Mouse (Mus musculus) midbrain, embryonic 15.5 days (tissue): ENCODE measurements around the gene Rab22a. TPM values are rescaled to one million over a fixed set of nuclear protein-coding genes. Genes with fewer than 3 reads are reported as not detected.

Source experiments
- ATAC-seq: fragments of 200-750 bp; cut with Nextera tagmentation; replicated peaks from 2 replicates; pipeline ENCODE4 v1.8.0; 2017; ENCODE audit warnings: moderate TSS enrichment
- H3K27ac ChIP-seq: fragments of 300-500 bp; sonication (generic); 2 replicates; pipeline ENCODE4 v1.5.1; 2015; ENCODE audit warnings: mild to moderate bottlenecking, inconsistent platforms
- H3K27me3 ChIP-seq: fragments of 300-500 bp; sonication (generic); replicated peaks from 2 replicates; pipeline ENCODE4 v1.6.1; 2015; ENCODE audit warnings: inconsistent platforms
- H3K36me3 ChIP-seq: fragments of 300-500 bp; sonication (generic); replicated peaks from 2 replicates; pipeline ENCODE4 v1.6.1; 2015; ENCODE audit warnings: inconsistent platforms
- H3K4me1 ChIP-seq: fragments of 300-500 bp; sonication (generic); 2 replicates; pipeline ENCODE4 v1.6.1; 2015; ENCODE audit warnings: inconsistent platforms
- H3K4me2 ChIP-seq: fragments of 300-500 bp; sonication (generic); 2 replicates; pipeline ENCODE4 v1.6.1; 2015; ENCODE audit warnings: inconsistent platforms, mild to moderate bottlenecking, moderate library complexity
- H3K4me3 ChIP-seq: fragments of 300-500 bp; sonication (generic); 2 replicates; pipeline ENCODE4 v1.5.1; 2015; ENCODE audit warnings: mild to moderate bottlenecking, inconsistent platforms
- H3K9ac ChIP-seq: fragments of 300-500 bp; sonication (generic); 2 replicates; pipeline ENCODE4 v1.6.1; 2015; ENCODE audit warnings: mild to moderate bottlenecking, inconsistent platforms
- H3K9me3 ChIP-seq: fragments of 300-500 bp; sonication (generic); 2 replicates; pipeline ENCODE4 v1.6.1; 2016; ENCODE audit warnings: inconsistent platforms
- WGBS: fragments of 180-500 bp; shearing (Covaris S2); methylation state at CpG from one replicate; pipeline ENCODE4 v1.1.7; 2015; ENCODE audit warnings: mixed read lengths; 5-methylcytosine and 5-hydroxymethylcytosine counted together
- polyA plus RNA-seq: library from polyadenylated mRNA; unstranded; fragments of >200 nt; fragmentation: Nextera tagmentation; extraction: Ambion mirVana; gene quantifications from 2 replicates; pipeline ENCODE4 v1.2.1, GENCODE M21; 2015

The Rab22a gene
- polyA plus RNA-seq, 1 experiment from 2014 or later: 33.8 TPM

DNA sequence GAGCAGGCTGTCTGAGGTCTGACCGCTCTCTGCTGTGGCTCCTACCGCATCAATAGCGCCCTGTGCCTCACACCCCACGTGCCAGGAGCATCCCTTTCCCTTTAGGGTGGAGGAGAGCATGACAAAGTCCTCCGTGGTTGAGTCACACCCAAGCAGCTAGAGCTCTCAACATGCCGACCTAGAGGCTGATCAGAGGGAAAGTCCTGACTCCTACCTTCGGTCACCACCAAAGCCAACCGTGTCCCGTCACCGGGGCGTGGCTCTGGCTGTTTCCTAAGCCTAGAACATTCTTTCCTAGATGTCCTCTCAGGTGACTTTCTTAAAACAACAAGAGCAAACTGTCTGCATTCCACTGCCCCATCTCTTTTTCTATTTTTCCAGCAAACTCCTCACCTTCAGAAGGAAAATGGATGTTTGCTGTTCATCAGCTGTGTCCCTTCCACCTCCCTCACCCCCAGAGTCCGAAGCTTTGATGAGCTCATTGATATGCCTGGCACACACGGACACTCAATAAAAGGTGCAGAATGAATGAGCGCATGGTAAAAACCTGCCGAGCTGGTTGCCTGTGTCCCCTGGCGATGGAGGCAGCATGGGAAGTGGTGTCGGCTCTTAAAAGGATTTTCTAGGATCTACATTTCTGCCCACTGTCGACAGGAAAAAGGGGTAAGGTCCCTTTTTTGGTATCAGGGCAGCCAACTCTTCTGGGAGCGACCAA is 12.2 kb upstream of the Rab22a start:
- WGBS: 72% methylated on average over 19 of the region's 19 CpGs
- ATAC-seq: no peak
- no peak overlapping the region for H3K9ac ChIP-seq
- H3K9me3 ChIP-seq: no peaks in the 10 kb centered on the region
- no peak overlapping the region for H3K4me3 ChIP-seq
- H3K27me3 ChIP-seq: no peaks in the 10 kb centered on the region
- no peak overlapping the region for H3K27ac ChIP-seq
- no peaks in the 10 kb centered on the region for H3K4me1 ChIP-seq
- no peak overlapping the region for H3K4me2 ChIP-seq
- H3K36me3 ChIP-seq: no peaks in the 10 kb centered on the region

DNA sequence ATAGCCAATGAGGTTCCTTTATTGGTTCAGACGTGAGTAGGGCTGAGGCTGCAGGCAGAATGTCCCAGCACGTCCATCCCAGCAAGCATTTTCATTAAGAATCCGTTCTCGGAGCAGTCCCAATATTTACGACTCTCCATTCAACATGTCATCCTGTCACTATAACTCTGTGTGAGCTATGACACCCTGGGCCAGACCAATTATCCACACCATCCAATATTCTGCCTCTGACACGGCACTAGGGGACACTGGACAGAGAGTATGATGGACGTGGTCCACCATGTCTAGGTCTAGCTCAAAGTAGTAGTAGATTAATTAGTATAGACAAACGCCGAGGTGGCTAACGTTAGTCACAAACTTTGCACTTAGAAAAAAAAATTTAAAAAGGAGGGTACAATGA is 9.8 kb upstream of the Rab22a start:
- H3K9me3 ChIP-seq: no peaks in the 10 kb centered on the region
- ATAC-seq: no peak
- no peak overlapping the region for H3K27ac ChIP-seq
- H3K4me1 ChIP-seq: no peaks in the 10 kb centered on the region
- no peaks in the 10 kb centered on the region for H3K27me3 ChIP-seq
- no peaks in the 10 kb centered on the region for H3K36me3 ChIP-seq
- H3K4me3 ChIP-seq: no peak overlapping the region
- no peak overlapping the region for H3K9ac ChIP-seq
- 90% methylated on average over 10 of the region's 10 CpGs for WGBS
- H3K4me2 ChIP-seq: no peak overlapping the region

DNA sequence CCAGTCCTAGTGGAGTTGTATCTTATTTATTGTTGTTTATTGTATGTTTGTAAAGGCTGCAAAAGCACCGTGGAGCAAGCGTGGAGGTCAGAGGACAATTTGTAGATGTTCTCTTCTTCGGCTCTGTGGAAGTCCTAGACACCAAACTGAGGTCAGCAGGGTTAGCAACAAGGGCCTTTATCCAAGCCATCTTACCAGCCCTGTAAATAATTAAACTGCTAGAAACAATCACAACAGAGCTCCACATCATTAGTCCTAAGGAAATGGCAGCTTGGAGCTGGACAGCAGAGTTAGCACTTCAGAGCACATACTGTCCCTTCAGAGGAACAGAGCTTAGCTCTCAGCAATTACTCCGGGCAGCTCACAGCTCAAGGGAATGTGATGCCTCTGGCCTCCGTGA is 6.0 kb upstream of the Rab22a start:
- Histone ChIP-seq H3K9me3 (no peaks in the 10 kb centered on the region), H3K4me3 (no peak overlapping the region), H3K4me2 (no peak overlapping the region), H3K36me3 (no peaks in the 10 kb centered on the region), H3K4me1 (0 out of 2 replicates have a peak, but pooled peaks cover 4% of the 10 kb centered on the region), H3K27ac (no peak overlapping the region), H3K27me3 (no peaks in the 10 kb centered on the region), H3K9ac (no peak overlapping the region)
- ATAC-seq: no peak
- whole genome bisulfite sequencing: 91% methylated on average over 5 of the region's 5 CpGs

DNA sequence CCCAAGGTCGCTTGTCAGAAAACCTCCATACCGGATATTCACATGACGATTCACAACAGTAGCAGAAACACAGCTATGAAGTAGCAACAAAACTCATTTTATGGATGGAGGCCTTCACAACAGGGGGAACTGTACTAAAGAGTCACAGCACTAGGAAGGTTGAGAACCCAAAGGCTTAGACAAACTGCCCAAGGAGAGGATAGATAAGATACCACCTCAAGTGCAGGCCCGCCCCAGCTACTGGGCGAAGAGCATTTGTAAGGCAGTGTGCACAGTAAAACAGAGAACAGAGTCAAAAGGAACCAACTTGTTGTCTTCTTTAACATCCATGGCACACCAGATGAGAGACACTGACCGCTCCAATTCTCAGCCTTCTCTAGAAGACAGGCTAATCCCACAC is 1.8 kb upstream of the Rab22a start:
- H3K4me3 ChIP-seq: no peak overlapping the region
- H3K27me3 ChIP-seq: no peaks in the 10 kb centered on the region
- 92% methylated on average over 6 of the region's 6 CpGs for WGBS
- no peak overlapping the region for H3K4me2 ChIP-seq
- ATAC-seq: no peak
- no peaks in the 10 kb centered on the region for H3K36me3 ChIP-seq
- no peak overlapping the region for H3K27ac ChIP-seq
- H3K9me3 ChIP-seq: no peaks in the 10 kb centered on the region
- no peak overlapping the region for H3K9ac ChIP-seq
- H3K4me1 ChIP-seq: peaks cover 22% of the 10 kb centered on the region

DNA sequence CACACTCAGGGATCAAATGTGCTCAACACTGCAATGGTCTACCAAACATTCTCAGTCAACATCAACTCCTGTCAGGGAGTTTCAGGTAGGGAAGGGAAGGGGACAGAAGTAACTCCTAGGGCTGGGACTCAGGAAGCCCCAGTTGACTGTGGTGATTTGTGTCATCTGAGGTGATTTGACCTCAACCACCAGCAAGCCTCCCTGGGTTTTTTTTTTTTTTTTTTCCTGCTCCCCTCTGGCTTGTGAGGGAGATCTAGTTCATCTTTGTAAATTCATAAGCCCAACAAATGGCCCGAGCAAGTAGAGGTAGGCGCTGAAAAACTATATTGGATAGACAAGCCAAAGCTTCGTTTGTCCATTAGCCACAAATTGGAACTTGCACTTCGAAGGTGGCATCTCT is 1.0 kb upstream of the Rab22a start:
- WGBS: 93% methylated on average over 4 of the region's 4 CpGs
- no peak for ATAC-seq

DNA sequence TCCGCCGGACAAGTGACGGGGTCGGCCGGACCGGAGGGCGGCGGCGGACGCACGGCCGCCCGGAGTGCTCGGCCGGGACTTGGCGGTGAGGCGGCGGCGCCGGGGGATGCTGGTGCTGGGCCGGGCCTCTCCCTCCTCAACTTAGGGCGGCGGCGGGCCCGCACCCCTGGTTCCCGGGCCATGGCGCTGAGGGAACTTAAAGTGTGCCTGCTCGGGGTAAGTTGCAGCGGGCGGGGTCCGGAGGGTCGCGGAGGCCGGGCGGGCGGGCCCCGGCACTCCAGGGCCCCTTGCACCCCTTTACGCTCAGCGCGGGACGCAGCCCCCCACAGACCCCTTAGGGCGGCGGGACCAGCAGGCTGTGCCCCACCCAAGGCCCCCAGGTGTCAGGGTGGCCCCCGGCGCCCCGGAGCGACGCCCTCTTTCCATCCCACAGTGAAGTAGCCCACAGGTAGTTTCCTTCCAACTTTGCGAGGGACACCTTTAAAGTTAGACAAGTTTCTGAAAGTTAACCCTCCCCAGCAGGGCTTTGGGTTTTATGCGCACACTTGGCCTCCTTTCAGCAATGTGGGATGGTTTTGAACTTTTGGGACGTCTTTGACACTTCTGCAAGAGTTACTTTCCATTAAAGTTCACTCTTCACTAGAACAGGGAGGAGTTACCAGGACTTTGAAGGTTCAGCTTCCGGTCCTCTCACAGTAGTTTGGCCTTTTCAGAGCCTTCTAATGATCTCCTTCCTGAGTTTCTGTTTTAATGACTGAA is 545 bp downstream of the Rab22a start:
- Histone ChIP-seq H3K27ac (0 out of 2 replicates have a peak overlapping the region, but pooled peaks have one; percentile 14), H3K4me1 (peaks cover 22% of the 10 kb centered on the region), H3K9ac (peak overlapping the region; percentile 77), H3K27me3 (no peaks in the 10 kb centered on the region), H3K9me3 (no peaks in the 10 kb centered on the region), H3K4me3 (peak overlapping the region; percentile 76), H3K36me3 (peaks cover 11% of the 10 kb centered on the region), H3K4me2 (peak overlapping the region; percentile 93)
- no peak; the same call in 1 of the 2 replicates for ATAC-seq
- WGBS: under 1% methylated on average over 36 of the region's 52 CpGs

More for the DNA sequence above, 1.0 kb upstream of the Rab22a start:
- Histone ChIP-seq H3K36me3 (peaks cover under 1% of the 10 kb centered on the region; the same call in 1 of the 2 replicates), H3K27me3 (no peaks in the 10 kb centered on the region), H3K4me3 (peak overlapping the region; percentile 76), H3K9ac (no peak overlapping the region), H3K4me1 (peaks cover 22% of the 10 kb centered on the region), H3K27ac (no peak overlapping the region), H3K4me2 (peak overlapping the region; percentile 62), H3K9me3 (no peaks in the 10 kb centered on the region)

DNA sequence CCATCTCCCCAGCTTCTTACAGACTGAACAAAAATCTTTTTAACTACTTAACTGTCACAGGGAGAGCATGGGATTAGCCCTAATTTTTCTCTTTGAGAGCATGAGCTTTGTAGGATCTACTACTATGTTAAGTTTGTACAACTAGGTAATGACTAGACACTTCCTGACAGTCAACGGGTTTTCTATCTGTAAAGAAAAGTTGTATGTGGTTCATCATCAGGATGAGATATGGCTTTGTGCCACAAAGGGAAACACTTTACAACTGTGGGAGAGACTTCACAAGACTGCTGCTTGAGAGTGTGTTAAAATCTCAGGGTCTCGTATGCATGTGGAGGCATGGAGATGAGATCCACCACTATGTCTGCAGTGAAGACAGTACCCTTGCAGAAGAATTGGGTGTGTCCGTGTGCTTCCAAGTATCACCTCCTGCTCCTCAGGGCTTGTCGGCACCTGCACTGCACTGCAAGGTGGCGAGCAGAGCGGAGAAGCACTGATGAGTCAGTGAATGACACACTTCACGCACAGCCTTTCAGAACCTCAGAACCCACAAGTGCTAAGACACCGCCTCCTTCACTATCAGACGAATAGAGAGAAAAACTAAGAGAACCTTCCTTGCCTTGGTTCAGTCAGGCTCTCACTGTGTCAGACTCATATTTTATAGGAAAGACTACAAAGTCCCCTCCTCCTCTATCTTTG is 2.8 kb downstream of the Rab22a start:
- Histone ChIP-seq H3K36me3 (peaks cover 15% of the 10 kb centered on the region), H3K4me2 (no peak overlapping the region), H3K4me1 (peaks cover 22% of the 10 kb centered on the region), H3K27ac (no peak overlapping the region), H3K4me3 (no peak overlapping the region), H3K9ac (no peak overlapping the region), H3K9me3 (no peaks in the 10 kb centered on the region), H3K27me3 (no peaks in the 10 kb centered on the region)
- WGBS: 93% methylated on average over 9 of the region's 9 CpGs
- ATAC-seq: no peak

DNA sequence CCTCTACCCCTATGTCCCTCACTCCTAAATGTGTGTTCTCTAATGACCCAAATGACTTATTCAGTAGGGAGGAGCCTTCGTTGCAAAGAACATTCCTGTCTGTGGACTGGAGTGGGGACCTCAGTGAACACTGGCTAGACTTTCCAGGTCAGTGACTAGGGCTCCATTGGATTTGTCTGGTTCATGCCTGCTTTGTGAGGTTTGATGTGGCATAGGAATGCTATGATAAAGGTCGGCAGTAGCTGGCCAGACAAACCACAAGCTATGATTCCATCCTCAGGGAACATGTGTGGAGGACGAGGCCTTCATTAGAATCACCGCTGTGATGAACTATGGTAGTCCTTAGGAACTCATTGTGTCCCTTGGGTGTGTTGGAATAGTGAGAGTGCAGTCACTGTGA is 5.2 kb downstream of the Rab22a start:
- H3K4me2 ChIP-seq: no peak overlapping the region
- 88% methylated on average over 4 of the region's 4 CpGs for WGBS
- peaks cover 13% of the 10 kb centered on the region for H3K4me1 ChIP-seq
- no peak overlapping the region for H3K9ac ChIP-seq
- H3K27ac ChIP-seq: no peak overlapping the region
- no peaks in the 10 kb centered on the region for H3K9me3 ChIP-seq
- no peak for ATAC-seq
- peaks cover 15% of the 10 kb centered on the region for H3K36me3 ChIP-seq
- no peaks in the 10 kb centered on the region for H3K27me3 ChIP-seq
- H3K4me3 ChIP-seq: no peak overlapping the region

DNA sequence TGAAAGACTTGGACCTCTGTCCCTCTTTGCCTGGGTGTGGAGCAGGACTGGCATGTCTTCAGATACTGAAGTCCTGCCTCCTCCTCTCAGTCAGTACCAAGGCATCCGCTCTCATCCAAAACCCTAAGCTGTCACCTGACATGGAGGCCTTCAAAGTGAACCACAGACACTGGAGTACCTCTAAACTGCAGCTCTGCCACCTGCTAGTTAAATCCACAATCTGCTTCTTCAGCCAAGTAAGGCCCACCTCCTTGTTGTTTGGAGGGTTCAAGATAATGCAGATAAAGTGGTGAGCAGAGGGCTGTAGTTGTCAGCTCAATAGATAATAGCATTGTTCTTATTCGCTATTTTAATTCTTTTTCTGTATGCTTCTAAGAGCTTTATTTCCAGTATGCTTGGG is 5.7 kb downstream of the Rab22a start:
- no peak for ATAC-seq
- no peak overlapping the region for H3K4me2 ChIP-seq
- no peaks in the 10 kb centered on the region for H3K27me3 ChIP-seq
- WGBS: 94% methylated on average over 2 of the region's 2 CpGs
- H3K36me3 ChIP-seq: peaks cover 15% of the 10 kb centered on the region
- no peak overlapping the region for H3K9ac ChIP-seq
- H3K27ac ChIP-seq: no peak overlapping the region
- H3K9me3 ChIP-seq: no peaks in the 10 kb centered on the region
- no peak overlapping the region for H3K4me3 ChIP-seq
- H3K4me1 ChIP-seq: peaks cover 10% of the 10 kb centered on the region

DNA sequence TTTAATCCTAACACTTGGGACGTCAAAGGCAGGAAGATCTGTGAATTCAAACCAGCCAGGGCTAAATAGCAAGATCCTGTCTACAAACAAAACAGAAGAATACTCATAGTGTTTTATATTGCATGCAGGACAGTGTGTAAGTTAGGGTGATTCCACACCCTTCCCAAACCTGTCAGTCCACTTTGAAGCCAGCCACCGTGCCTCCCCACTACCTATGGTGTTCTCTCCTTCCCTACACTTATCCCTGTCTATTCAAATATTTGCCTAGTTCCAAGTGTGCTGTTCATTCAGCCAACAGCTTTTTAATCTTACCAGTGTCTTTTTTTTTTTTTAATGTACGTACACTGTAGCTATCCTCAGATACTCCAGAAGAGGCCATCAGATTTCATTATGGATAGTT is 7.3 kb downstream of the Rab22a start:
- ATAC-seq: no peak

DNA sequence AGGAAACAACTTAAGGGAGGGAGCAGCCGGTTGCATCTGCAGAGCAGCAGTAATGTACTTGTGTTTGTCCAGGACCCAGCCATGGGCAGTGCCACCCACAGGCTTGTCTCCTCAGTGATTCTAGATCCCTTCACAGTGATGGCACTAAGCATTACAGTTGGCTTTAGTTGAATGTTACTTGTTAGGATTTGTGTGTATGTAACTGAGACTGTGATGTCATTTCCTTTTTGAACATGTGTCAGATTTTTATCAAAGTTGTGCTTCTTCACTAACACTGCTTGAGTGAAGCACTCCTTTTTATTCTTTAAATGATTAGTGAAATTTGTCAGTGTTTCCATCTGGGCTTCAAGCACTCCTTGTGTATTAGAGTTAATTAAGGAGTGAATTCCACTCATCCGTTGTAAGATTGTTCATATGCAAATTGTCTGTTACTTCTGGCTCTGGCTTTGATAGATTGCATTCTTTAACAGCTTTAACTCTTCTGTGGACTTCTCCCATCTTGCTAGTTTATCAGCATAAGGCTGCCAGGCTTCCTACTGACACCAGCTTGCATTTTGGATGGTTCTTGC is 12.9 kb downstream of the Rab22a start:
- H3K27ac ChIP-seq: no peak overlapping the region
- ATAC-seq: no peak
- no peak overlapping the region for H3K4me2 ChIP-seq
- WGBS: 62% methylated on average over 2 of the region's 2 CpGs
- no peaks in the 10 kb centered on the region for H3K27me3 ChIP-seq
- H3K9ac ChIP-seq: no peak overlapping the region
- H3K36me3 ChIP-seq: 0 out of 2 replicates have a peak, but pooled peaks cover 4% of the 10 kb centered on the region
- H3K4me1 ChIP-seq: 0 out of 2 replicates have a peak, but pooled peaks cover 2% of the 10 kb centered on the region
- no peaks in the 10 kb centered on the region for H3K9me3 ChIP-seq
- H3K4me3 ChIP-seq: no peak overlapping the region

More for the DNA sequence above, 7.3 kb downstream of the Rab22a start:
- no peak overlapping the region for H3K27ac ChIP-seq
- H3K4me3 ChIP-seq: no peak overlapping the region
- H3K9ac ChIP-seq: no peak overlapping the region
- H3K4me2 ChIP-seq: no peak overlapping the region
- 91% methylated on average over 3 of the region's 3 CpGs for WGBS
- peaks cover 15% of the 10 kb centered on the region for H3K36me3 ChIP-seq
- no peaks in the 10 kb centered on the region for H3K27me3 ChIP-seq
- no peaks in the 10 kb centered on the region for H3K4me1 ChIP-seq
- no peaks in the 10 kb centered on the region for H3K9me3 ChIP-seq

DNA sequence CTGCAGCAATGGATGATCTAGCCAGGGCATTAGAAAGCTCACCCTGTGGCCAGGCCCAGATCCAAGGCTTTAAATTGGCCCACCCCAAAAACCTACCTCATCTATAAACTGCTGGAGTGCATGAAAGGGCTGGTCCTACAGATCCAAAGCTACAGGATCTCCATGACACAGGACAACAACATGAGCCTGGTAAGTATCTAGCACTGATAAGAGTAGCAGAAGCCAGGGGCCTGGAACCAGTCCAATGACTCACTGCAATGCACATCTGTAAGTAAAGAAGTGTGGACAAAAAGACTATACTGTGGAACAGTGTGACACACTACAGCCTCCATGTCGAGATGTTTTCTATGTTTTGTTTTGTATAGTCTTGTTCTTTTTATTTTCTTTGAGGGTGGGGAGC is 13.9 kb downstream of the Rab22a start:
- H3K27ac ChIP-seq: no peak overlapping the region
- no peaks in the 10 kb centered on the region for H3K9me3 ChIP-seq
- no peak overlapping the region for H3K9ac ChIP-seq
- 0 out of 2 replicates have a peak, but pooled peaks cover 2% of the 10 kb centered on the region for H3K4me1 ChIP-seq
- no peak for ATAC-seq
- H3K36me3 ChIP-seq: 0 out of 2 replicates have a peak, but pooled peaks cover 4% of the 10 kb centered on the region
- WGBS: 93% methylated on average over 1 of the region's 1 CpGs
- no peak overlapping the region for H3K4me3 ChIP-seq
- no peaks in the 10 kb centered on the region for H3K27me3 ChIP-seq
- H3K4me2 ChIP-seq: no peak overlapping the region
